Mouse (Mus musculus) 416B (cell line): ENCODE measurements at regions not wholly inside any gene's neighbourhood (a gene's known extent, or its start where the extent isn't known, plus 50 kb on each side); places are given as distances from the start of the nearest gene placed in this dataset.
A peak's percentile ranks its signal among the peaks of the same experiment; 100 is the strongest.

Source experiments
- DNase-seq: peaks from one replicate; pipeline ENCODE4 v3.0.0; 2011; ENCODE audit warnings: low read depth

DNA sequence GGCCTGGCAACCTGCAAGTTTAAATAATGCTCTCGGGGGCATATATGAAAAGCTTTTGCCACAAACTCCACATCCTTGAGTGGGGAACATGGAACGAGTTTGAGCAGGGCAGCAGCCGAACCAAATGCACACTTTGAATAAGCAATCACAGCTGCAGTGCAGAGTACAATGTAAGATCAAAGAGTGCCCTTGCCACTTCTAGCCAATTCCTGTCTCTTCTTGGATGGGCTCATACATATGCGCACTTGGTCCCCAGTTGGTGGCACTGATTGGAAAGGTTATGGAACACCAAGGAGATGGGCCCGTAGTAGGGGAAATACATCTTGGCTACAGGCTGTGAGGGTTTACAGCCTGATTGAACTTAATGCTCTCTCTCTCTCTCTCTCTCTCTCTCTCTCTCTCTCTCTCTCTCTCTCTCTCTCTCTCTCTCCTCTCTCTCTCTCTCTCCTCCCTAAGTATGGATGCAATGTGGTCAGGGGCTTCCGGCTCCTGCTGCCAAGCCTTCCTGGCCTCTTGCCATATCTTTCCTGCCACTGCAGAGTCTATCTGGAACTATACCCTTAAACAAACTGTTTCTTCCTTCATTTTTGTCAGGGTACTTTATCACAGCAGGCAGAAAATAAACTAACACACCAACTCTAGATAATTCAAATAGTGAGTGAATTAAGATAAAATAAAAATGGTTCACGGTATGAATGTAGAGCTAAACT is 88.6 kb upstream of the Mbnl3 start:
- peak; percentile 58 for DNase-seq

DNA sequence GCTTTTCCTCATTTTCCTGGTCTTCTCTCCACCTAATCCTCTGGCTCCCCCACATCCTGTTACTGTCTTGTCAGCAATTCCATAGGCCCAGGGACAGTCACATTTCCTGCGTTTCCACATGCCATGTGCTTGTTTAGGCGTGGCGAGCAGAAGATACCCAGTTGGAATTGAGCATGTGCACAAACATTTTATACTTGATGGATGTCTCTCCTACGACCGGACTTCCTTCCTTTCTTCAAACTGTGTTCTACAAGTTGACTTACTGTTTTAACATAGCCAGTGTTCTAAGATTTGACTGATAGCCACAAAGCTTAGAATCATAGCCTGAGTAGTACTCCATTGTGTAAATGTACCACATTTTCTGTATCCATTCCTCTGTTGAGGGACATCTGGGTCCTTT is 86.0 kb upstream of the Mbnl3 start:
- no peak for DNase-seq

DNA sequence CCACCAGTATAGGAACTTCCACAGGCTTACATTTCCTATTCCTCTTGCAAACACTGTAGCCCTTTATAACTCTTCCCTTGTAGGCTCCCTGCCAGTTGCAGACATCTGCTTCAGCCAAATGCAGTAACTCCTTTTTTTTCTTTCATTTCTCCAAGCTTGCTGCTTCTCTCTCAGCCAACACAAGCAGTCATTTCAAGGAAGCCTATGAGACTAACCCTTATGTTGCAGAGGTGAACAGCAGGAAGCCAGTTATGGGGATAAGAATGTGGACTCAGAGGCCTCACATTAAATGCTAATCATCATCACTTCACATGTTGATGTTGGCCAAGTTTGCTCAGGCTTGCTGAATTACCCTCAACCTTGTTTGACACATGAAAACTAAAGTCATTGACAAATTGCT is 71.9 kb upstream of the Mbnl3 start:
- no peak for DNase-seq

DNA sequence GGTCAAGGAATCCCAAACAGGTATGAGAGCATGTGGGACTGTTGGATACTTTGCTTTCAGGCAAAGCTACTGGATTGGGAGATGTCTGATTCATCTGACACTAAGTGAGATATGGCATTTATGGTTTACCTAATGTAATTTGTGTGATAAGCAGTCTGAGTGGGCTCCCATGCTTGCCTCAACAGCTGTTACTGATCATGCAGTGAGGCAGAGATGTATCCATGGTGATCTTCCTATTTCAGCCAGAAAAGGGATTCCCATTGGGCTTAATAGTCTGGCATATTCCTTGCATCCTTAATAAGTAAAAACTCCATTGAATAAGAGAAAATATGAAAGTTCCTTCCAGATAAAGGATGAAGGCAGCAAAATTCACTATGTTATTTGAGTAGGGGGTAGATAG is 58.4 kb upstream of the Mbnl3 start:
- no peak for DNase-seq
